Mouse (Mus musculus) erythroblast, embryonic 14.5 days (primary cell): Measurements from ENCODE around the gene Wipf1. TPM values are rescaled to one million over a fixed set of nuclear protein-coding genes. Genes with fewer than 3 reads are reported as not detected.
A peak's percentile ranks its signal among the peaks of the same experiment; 100 is the strongest.

Experiments
- H3K27me3 ChIP-seq: 2 replicates; pipeline ENCODE4 v1.6.1; 2012; ENCODE audit warnings: inconsistent platforms; ENCODE audit not compliant: control insufficient read depth
- H3K36me3 ChIP-seq: 2 replicates; pipeline ENCODE4 v1.6.1; 2012; ENCODE audit warnings: mild to moderate bottlenecking, inconsistent platforms; ENCODE audit not compliant: control insufficient read depth
- H3K4me1 ChIP-seq: 2 replicates; pipeline ENCODE4 v1.6.1; 2012; ENCODE audit warnings: inconsistent platforms; ENCODE audit not compliant: control insufficient read depth
- H3K4me3 ChIP-seq: replicated peaks from 2 replicates; pipeline ENCODE3; 2012; ENCODE audit warnings: moderate library complexity, mild to moderate bottlenecking, inconsistent platforms
- H3K9me3 ChIP-seq: 2 replicates; pipeline ENCODE4 v1.6.1; 2012; ENCODE audit warnings: low read length, inconsistent platforms, mixed read lengths; ENCODE audit not compliant: control insufficient read depth
- GATA1 ChIP-seq: IDR thresholded peaks from 2 replicates; pipeline ENCODE4 v1.6.1; 2012; ENCODE audit warnings: low read length, inconsistent platforms, mixed read lengths
- TAL1 ChIP-seq: IDR thresholded peaks from 3 replicates; pipeline ENCODE4 v1.6.1; 2012; ENCODE audit warnings: low read length, inconsistent platforms, mixed read lengths
- polyA plus RNA-seq: library from polyadenylated mRNA; stranded (reverse); fragments of >175 nt; gene quantifications from 2 replicates; pipeline ENCODE4 v1.2.3, GENCODE M21; 2012

Wipf1 gene
- polyA plus RNA-seq, 1 experiment = 1.7 TPM

- peaks cover 20% of the 10 kb centered on the region for H3K27me3 ChIP-seq
- H3K36me3 ChIP-seq = no peaks in the 10 kb centered on the region
- H3K9me3 ChIP-seq = no peaks in the 10 kb centered on the region
- H3K4me3 ChIP-seq = no peak overlapping the region
- H3K4me1 ChIP-seq = peaks cover 25% of the 10 kb centered on the region
- TF ChIP-seq TAL1 = no peak
- TF ChIP-seq GATA1 = no peak
These were observed 5.2 kb upstream of the Wipf1 start for GRCm38 (mm10) chr2:73534720-73535119.

DNA sequence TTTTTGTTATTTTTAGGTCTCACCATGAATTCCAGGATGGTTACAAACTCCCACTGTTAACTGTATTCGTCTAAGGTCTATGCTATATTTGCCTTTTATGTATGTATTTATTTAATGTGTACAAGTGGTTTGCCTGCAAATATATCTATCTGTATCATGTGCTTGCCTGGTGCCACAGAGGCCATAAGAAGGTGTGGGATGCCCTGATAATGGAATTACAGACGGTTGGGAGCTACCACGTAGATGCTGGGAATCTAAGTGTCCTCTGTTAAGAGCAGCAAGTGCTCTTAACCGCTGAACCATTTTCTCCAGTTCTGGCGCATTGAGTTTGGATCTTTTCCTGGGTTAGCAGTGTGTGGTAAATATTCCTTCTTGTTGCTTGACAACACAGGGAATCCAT, 953 bp upstream of the Wipf1 start:
- Histone ChIP-seq H3K4me3 (peak overlapping the region; percentile 43), H3K36me3 (no peaks in the 10 kb centered on the region), H3K4me1 (peaks cover 43% of the 10 kb centered on the region), H3K9me3 (no peaks in the 10 kb centered on the region), H3K27me3 (peaks cover 37% of the 10 kb centered on the region)
- no peak for TF ChIP-seq GATA1
- TF ChIP-seq TAL1 = peak; percentile 44; the same call in 2 of the 3 replicates

DNA sequence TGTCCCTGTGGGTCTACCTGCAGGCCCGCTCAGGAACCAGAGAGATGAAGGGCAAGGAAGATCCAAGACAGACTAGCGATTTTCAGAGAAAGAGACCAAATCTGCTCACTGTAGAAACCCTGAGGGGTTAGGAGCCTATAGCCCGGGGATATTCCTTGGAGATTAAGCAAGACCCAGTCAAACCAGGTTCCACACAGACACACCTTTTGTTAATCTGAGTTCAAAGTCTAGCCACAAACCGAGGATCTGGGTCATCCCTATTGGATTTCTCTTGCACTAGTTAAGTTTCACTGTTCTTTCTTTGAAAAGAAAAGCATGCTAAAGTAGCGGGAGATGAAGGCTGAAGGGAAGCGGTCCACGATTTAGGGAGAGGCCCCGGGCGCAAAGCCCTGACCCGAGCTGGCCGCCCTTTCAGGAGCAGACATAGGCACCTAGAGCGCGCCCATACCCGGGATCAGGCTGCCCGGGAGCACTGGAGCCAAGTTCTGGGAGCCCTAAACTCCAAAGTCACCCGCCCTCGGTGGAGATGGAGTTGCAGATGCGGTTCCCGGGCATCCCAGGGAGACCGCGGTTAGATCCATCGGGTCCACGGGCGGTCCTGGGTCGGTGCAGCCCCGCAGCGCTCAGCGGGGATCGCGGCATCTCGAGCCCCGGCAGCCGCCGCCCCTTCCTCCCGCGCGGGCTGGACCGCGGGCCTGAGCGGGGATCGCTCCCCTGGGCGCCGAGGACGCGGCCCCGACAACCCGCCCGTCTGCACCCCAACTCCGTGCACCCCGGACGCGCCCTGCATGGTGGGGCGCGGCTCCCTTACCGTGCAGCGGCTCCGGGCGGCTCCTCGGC, 798 bp downstream of the Wipf1 start:
- H3K27me3 ChIP-seq = peaks cover 37% of the 10 kb centered on the region
- no peaks in the 10 kb centered on the region for H3K9me3 ChIP-seq
- peaks cover 41% of the 10 kb centered on the region for H3K4me1 ChIP-seq
- no peak for TF ChIP-seq TAL1
- TF ChIP-seq GATA1 = no peak
- H3K36me3 ChIP-seq = no peaks in the 10 kb centered on the region
- H3K4me3 ChIP-seq = peak overlapping the region; percentile 71

DNA sequence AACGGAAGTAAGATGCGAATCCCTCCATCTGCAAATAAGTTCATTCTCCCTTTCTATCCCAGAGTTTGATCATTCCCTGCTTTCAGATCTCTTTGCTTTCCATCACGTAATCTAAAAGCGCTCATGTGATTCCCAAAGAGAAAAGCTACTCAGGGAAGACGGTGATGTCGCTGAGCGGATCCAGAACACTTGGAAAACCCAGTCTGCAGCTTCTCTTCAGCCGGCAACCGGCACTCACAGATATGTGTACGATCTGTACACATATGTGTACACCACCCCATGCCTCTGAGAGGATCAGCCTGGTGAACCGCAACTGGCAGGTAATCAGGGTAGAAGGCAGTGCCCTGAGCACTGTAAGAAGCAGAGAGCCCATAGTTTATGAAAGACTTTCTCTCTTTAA, 1.6 kb downstream of the Wipf1 start:
- Histone ChIP-seq H3K4me1 (peaks cover 42% of the 10 kb centered on the region), H3K36me3 (no peaks in the 10 kb centered on the region), H3K9me3 (no peaks in the 10 kb centered on the region), H3K27me3 (peaks cover 37% of the 10 kb centered on the region), H3K4me3 (no peak overlapping the region)
- no peak for TF ChIP-seq GATA1
- no peak for TF ChIP-seq TAL1

DNA sequence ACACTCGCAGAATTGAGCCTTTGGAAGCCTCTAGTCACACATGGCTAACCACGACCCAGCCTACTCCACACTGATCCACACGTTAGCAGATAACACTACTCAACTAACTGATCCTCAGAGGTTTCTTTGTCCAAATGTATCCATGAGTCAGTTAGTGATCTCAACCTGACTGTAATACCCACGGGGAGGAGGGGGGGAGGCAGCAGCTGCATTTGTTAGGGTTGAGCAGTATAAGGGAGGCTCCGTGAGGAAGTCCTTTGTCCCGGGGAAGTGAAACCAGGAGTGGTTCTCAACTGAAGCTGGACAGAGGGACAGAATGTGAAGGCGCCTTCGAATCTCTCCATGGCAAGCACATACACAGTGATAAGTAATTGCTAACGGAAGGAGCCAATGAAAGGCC, 2.8 kb downstream of the Wipf1 start:
- no peak for TF ChIP-seq TAL1
- TF ChIP-seq GATA1 = no peak
- Histone ChIP-seq H3K27me3 (peaks cover 37% of the 10 kb centered on the region), H3K4me1 (peaks cover 38% of the 10 kb centered on the region), H3K4me3 (no peak overlapping the region), H3K9me3 (no peaks in the 10 kb centered on the region), H3K36me3 (no peaks in the 10 kb centered on the region)

DNA sequence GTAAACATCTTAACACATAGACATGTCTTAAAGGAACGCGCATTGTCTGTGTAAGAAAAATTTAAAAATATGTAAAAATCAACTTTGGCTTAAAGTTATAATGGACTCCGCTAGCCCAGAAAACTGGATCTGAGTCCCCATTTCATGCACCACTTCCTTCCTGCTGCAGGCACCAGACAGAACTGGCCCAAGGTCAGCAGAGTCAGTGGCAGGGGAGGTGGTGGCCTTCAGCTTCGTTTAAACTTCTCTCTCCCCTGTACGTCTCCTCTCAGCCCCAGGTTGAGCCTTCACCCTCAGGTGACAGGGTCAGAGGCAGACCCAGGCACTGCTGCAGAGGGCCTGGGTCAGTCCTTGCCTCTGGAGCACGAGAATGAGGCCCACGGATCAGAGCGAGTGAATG, 6.6 kb downstream of the Wipf1 start:
- Histone ChIP-seq H3K4me3 (no peak overlapping the region), H3K9me3 (no peaks in the 10 kb centered on the region), H3K36me3 (no peaks in the 10 kb centered on the region), H3K27me3 (peaks cover 11% of the 10 kb centered on the region), H3K4me1 (peaks cover 6% of the 10 kb centered on the region)
- TF ChIP-seq TAL1 (no peak), GATA1 (no peak)

DNA sequence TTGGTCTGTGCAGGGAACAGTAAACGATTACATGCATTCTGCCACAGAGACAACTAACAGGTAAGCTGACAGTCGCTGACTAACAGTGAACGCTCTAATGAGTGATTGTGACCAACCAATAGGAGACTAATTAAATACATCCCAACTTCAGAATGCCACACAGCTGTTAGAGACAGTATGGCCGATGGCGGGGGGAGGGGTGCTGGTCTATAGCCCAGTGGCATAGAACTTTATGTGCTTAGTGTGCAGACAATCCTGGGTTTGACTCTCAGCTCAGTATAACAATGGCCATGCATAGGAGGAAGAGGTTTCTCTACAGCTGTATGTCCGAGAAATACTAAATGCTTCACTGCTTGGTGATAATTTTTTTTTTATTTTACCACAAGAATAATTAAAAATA, 7.2 kb downstream of the Wipf1 start:
- Histone ChIP-seq H3K9me3 (no peaks in the 10 kb centered on the region), H3K4me1 (peaks cover 6% of the 10 kb centered on the region), H3K27me3 (peaks cover 6% of the 10 kb centered on the region), H3K36me3 (no peaks in the 10 kb centered on the region), H3K4me3 (no peak overlapping the region)
- TF ChIP-seq TAL1 = no peak
- no peak for TF ChIP-seq GATA1

- Histone ChIP-seq H3K9me3 (no peaks in the 10 kb centered on the region), H3K4me1 (peaks cover 6% of the 10 kb centered on the region), H3K36me3 (no peaks in the 10 kb centered on the region; the same call in 1 of the 2 replicates), H3K27me3 (peaks cover 3% of the 10 kb centered on the region; the same call in 1 of the 2 replicates), H3K4me3 (no peak overlapping the region)
- no peak for TF ChIP-seq GATA1
- no peak for TF ChIP-seq TAL1
These were observed 7.8 kb downstream of the Wipf1 start for GRCm38 (mm10) chr2:73521737-73522136.

DNA sequence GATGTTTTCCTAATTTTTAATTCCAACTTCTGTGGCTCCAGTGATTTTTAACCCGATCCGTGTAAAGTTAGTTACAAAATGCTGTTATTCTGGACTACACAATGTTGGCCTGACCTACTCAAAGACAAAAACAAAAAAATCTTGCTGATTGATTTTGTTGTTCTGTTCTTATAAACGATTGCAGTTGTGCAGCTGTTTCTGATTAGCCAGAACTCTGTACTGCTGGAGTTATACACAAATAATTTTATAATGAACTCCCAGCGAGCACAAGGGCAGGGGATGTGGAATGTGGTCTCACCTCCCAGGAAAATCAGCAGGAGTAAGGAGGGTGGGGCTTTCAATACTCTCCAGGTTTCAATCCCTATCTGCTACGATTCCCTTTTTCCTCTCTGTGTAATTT, 10.6 kb downstream of the Wipf1 start:
- no peaks in the 10 kb centered on the region; the same call in 1 of the 2 replicates for H3K36me3 ChIP-seq
- no peaks in the 10 kb centered on the region for H3K27me3 ChIP-seq
- peaks cover 4% of the 10 kb centered on the region for H3K4me1 ChIP-seq
- TF ChIP-seq TAL1 (no peak), GATA1 (no peak)
- H3K9me3 ChIP-seq = no peaks in the 10 kb centered on the region
- no peak overlapping the region for H3K4me3 ChIP-seq

GRCm38 (mm10) chr2:73518311-73518710, 11.2 kb downstream of the Wipf1 start:
- H3K36me3 ChIP-seq = no peaks in the 10 kb centered on the region; the same call in 1 of the 2 replicates
- TF ChIP-seq GATA1 (no peak), TAL1 (no peak)
- H3K27me3 ChIP-seq = no peaks in the 10 kb centered on the region
- peaks cover 4% of the 10 kb centered on the region for H3K4me1 ChIP-seq
- H3K4me3 ChIP-seq = no peak overlapping the region
- H3K9me3 ChIP-seq = no peaks in the 10 kb centered on the region
